28 mouse cellular contexts compared by ENCODE assay signal in genomic region chr11:52536211-52536610, GRCm38 (mm10).
DNase-seq lines count a peak whose midpoint lies in the region; ATAC-seq lines count a peak whose summit lies in the region.
"Had no signal": no experiment of that assay in that cellular context is flagged by ENCODE, and none has a peak within 500 bp of the region (broad histone marks: within the 10 kb centered on the region; RNA-seq: fewer than 3 reads in every experiment).

No protein-coding gene starts in this region.

- 52% methylated on average over 2 of the region's 2 CpGs for WGBS in heart, embryonic 11.5 days (ENCODE audit: insufficient replicate concordance)

- no peaks in the 10 kb centered on the region for H3K9me3 ChIP-seq in heart, embryonic 11.5 days (replicated peaks; ENCODE audit: control insufficient read depth, low read length)
- H3K9me3 ChIP-seq: embryonic facial prominence, embryonic 13.5 days; forebrain, embryonic 10.5 days; hindbrain, embryonic 13.5 days; limb, embryonic 15.5 days; liver, embryonic 13.5 days; stomach, embryonic 15.5 days had no signal

- H3K4me2 ChIP-seq in heart, embryonic 11.5 days, result peak overlapping the region; percentile 33; the same call in 1 of the 2 replicates
- H3K4me2 ChIP-seq: embryonic facial prominence, embryonic 13.5 days; hindbrain, embryonic 13.5 days; limb, embryonic 15.5 days; liver, embryonic 13.5 days; midbrain, embryonic 11.5 days; stomach, embryonic 15.5 days had no signal

- H3K27ac ChIP-seq in heart, embryonic 11.5 days (ENCODE audit: low read depth, low read length), result no peak overlapping the region
- H3K27ac ChIP-seq: embryonic facial prominence, embryonic 13.5 days; forebrain, embryonic 10.5 days; hindbrain, embryonic 13.5 days; kidney, postnatal 0 days; limb, embryonic 15.5 days; liver, embryonic 13.5 days; stomach, embryonic 15.5 days had no signal

- intact Hi-C loops in heart, postnatal 10 days (cut with DNase I), result no loop called here
- intact Hi-C loops in left cerebral cortex, postnatal 36 days (cut with DNase I), result loop anchor here (2.0 to 5.0 kb wide), 2 partner anchors 103 to 111 kb away; no protein-coding TSS in a partner anchor

- no peak for ATAC-seq in heart, embryonic 11.5 days (replicated peaks; ENCODE audit: insufficient number of reproducible peaks, low FRiP score, low TSS enrichment)
- ATAC-seq in monocyte, adult 5-6 weeks (replicated peaks; ENCODE audit: insufficient number of reproducible peaks, low FRiP score, low TSS enrichment, poor library complexity, severe bottlenecking), result no peak
- ATAC-seq: forebrain, embryonic 16.5 days; intestine, embryonic 16.5 days; Patski had no signal

- no peak overlapping the region for H3K9ac ChIP-seq in heart, embryonic 11.5 days (ENCODE audit: low read depth, low read length)
- H3K9ac ChIP-seq: embryonic facial prominence, embryonic 13.5 days; hindbrain, embryonic 13.5 days; limb, embryonic 15.5 days; liver, embryonic 13.5 days; stomach, embryonic 15.5 days had no signal

- no peak overlapping the region for H3K4me3 ChIP-seq in heart, embryonic 11.5 days (ENCODE audit: low read depth, low read length)
- H3K4me3 ChIP-seq: embryonic facial prominence, embryonic 13.5 days; forebrain, embryonic 10.5 days; hindbrain, embryonic 13.5 days; limb, embryonic 15.5 days; liver, embryonic 13.5 days; stomach, embryonic 15.5 days had no signal

- H3K36me3 ChIP-seq in heart, embryonic 11.5 days (ENCODE audit: control insufficient read depth, insufficient read depth, low read length), result no peaks in the 10 kb centered on the region
- H3K36me3 ChIP-seq: embryonic facial prominence, embryonic 13.5 days; forebrain, embryonic 10.5 days; hindbrain, embryonic 13.5 days; limb, embryonic 15.5 days; liver, embryonic 13.5 days; stomach, embryonic 15.5 days had no signal

- no peaks in the 10 kb centered on the region for H3K27me3 ChIP-seq in heart, embryonic 11.5 days (ENCODE audit: control insufficient read depth, insufficient read depth, low read length)
- H3K27me3 ChIP-seq: embryonic facial prominence, embryonic 13.5 days; liver, embryonic 13.5 days; stomach, embryonic 15.5 days had no signal

- no peak for DNase-seq in heart, postnatal 10 days
- DNase-seq in left cerebral cortex, postnatal 36 days (ENCODE audit: low spot score in 2 of 2), result peak; percentile 32 to 43
- no peak for DNase-seq in left cerebral cortex, adult 11 months (ENCODE audit: low spot score)
- DNase-seq in right cerebral cortex, postnatal 36 days (ENCODE audit: low spot score in 2 of 2), result peak; percentile 22 to 39
- DNase-seq in right cerebral cortex, postnatal 25 days, result no peak
- DNase-seq in T-cell, adult 2 months (ENCODE audit: low spot score), result no peak
- DNase-seq: adrenal gland, postnatal 14 days; cerebellum, adult 11-12 months; cerebellum, adult 9-11 months; gastrocnemius, postnatal 14 days; kidney, adult 8-10 months; kidney, postnatal 4 days; liver, embryonic 13.5 days; lung, adult 18-20 months; lung, postnatal 36 days; thymus, postnatal 14 days had no signal

- peaks cover 29% of the 10 kb centered on the region for H3K4me1 ChIP-seq in heart, embryonic 11.5 days (ENCODE audit: control insufficient read depth, insufficient read depth, low read length)
- H3K4me1 ChIP-seq: liver, embryonic 13.5 days; stomach, embryonic 15.5 days had no signal

Comparison
In these comparisons a context has a peak if more than half of its experiments do, and no peak if none do; other contexts are left out.
1. DNase-seq: peak in left cerebral cortex, postnatal 36 days (2 of 2) and right cerebral cortex, postnatal 36 days (2 of 2); none in heart, postnatal 10 days (0 of 2), left cerebral cortex, adult 11 months (single experiment), right cerebral cortex, postnatal 25 days (single experiment) and T-cell, adult 2 months (single experiment).